Mouse (Mus musculus) retina, embryonic 14.5 days (tissue): ENCODE measurements around the gene Vmn1r31.

Experiments used
- DNase-seq: peaks from one replicate; pipeline ENCODE4 v3.0.0-alpha.2; 2015; ENCODE audit warnings: low spot score

Gene Vmn1r31

GRCm38 (mm10) chr6:58475230-58475629 lies at the start of gene Vmn1r31:
TSS of gene Vmn1r31 (minus strand) at chr6:58475330.
- DNase-seq: no peak

DNA sequence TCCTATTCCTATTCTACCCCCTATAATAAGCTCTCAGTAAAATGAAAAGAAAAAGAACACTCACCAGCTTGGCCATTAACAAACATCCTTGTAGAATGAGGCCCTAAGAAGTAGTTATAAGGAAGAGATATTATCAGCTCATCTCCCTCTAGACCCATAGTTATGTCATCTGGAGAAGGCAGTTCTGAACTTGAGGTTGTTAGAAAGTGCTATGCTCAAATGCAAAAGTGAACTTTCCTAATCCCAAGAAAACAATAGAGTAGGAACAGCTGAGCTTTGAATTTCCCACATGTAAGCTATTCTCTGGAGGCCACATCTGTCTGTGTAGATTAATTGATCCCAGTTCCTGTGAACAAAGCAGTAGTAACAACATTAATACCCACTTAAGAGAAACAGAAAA lies 31.8 kb downstream of the Vmn1r31 start, which contains the start of gene Vmn1r30:
TSS of gene Vmn1r30 (minus strand) at position 101 of the 400 bp plus-strand sequence.
- DNase-seq: no peak
